Mouse (Mus musculus) heart, embryonic 10.5 days (tissue): ENCODE measurements around the gene Psmc3ip. TPM values are rescaled to one million over a fixed set of nuclear protein-coding genes. Genes with fewer than 3 reads are reported as not detected.

ENCODE experiments used
- DNase-seq: peaks from one replicate; pipeline ENCODE4 v3.0.0-alpha.2; 2017; ENCODE audit warnings: low spot score
- H3K27ac ChIP-seq: fragments of 300-500 bp; sonication (generic); 2 replicates; pipeline ENCODE4 v1.5.1; 2016; ENCODE audit warnings: mild to moderate bottlenecking
- H3K27me3 ChIP-seq: fragments of 300-500 bp; sonication (generic); 2 replicates; pipeline ENCODE4 v1.6.1; 2016; ENCODE audit warnings: mild to moderate bottlenecking; ENCODE audit not compliant: poor library complexity, insufficient read depth, severe bottlenecking
- H3K36me3 ChIP-seq: fragments of 300-500 bp; sonication (generic); 2 replicates; pipeline ENCODE4 v1.6.1; 2016; ENCODE audit warnings: mild to moderate bottlenecking, moderate library complexity
- H3K4me1 ChIP-seq: fragments of 300-500 bp; sonication (generic); 2 replicates; pipeline ENCODE4 v1.6.1; 2016; ENCODE audit warnings: mild to moderate bottlenecking
- H3K4me3 ChIP-seq: fragments of 300-500 bp; sonication (generic); 2 replicates; pipeline ENCODE4 v1.5.1; 2016; ENCODE audit warnings: mild to moderate bottlenecking, moderate library complexity
- H3K9me3 ChIP-seq: fragments of 300-500 bp; sonication (generic); 2 replicates; pipeline ENCODE4 v1.6.1; 2016; ENCODE audit warnings: mild to moderate bottlenecking, moderate library complexity
- WGBS: fragments of 180-500 bp; shearing (Covaris S2); methylation state at CpG from one replicate; pipeline ENCODE4 v1.1.7; 2016; 5-methylcytosine and 5-hydroxymethylcytosine counted together
- polyA plus RNA-seq: library from polyadenylated mRNA; unstranded; fragments of >200 nt; fragmentation: Nextera tagmentation; extraction: Ambion mirVana; gene quantifications from 2 replicates; pipeline ENCODE4 v1.2.1, GENCODE M21; 2016

The Psmc3ip gene
- 29.6 and 40.8 TPM in 2 replicates for polyA plus RNA-seq

DNA sequence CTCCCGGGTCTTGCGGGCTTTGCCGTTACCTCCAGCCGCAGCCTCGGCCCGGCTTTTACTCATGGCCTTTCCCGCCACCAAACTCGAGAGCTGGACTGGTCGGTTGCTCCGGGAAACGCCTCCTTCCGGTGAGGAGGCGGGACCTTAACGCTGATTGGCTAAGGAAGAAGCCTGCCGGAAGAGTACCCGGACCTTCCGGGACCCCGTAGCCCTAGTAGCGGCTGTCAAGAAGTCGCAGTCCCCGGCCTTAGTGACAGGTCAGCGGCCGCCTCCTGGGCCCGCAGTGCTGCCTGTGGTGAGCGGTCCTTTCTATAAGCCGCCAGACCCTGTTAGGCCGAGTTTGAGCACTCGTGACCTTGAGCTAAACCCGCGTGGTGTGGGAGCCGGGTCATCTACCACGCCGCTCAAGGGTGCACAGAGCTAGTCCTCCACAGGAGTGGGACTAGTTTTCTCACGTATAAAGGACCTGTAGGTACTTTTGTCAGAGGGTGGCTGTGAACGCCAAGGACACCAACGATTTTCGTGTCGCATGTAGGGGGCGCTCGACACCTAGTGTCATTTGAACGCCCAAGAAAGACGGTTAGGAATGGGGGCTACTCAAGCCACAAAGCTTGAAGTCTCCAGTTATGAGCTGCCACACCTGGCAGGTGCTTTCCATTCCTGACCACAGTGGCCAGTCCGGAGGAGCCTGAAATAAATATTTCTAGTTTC is at the start of gene Psmc3ip:
Gene Psmc3ip, minus strand, starts transcription at position 123 of the 711 bp plus-strand sequence.
- WGBS, result under 1% methylated on average over 43 of the region's 43 CpGs
- no peaks in the 10 kb centered on the region for H3K9me3 ChIP-seq
- H3K27me3 ChIP-seq, result no peaks in the 10 kb centered on the region
- H3K36me3 ChIP-seq, result peaks cover 74% of the 10 kb centered on the region
- peaks cover 21% of the 10 kb centered on the region for H3K4me1 ChIP-seq
- DNase-seq, result peak; percentile 98
- peak within 1 kb of the TSS; percentile 94 for H3K27ac ChIP-seq
- H3K4me3 ChIP-seq, result peak within 1 kb of the TSS; percentile 83

DNA sequence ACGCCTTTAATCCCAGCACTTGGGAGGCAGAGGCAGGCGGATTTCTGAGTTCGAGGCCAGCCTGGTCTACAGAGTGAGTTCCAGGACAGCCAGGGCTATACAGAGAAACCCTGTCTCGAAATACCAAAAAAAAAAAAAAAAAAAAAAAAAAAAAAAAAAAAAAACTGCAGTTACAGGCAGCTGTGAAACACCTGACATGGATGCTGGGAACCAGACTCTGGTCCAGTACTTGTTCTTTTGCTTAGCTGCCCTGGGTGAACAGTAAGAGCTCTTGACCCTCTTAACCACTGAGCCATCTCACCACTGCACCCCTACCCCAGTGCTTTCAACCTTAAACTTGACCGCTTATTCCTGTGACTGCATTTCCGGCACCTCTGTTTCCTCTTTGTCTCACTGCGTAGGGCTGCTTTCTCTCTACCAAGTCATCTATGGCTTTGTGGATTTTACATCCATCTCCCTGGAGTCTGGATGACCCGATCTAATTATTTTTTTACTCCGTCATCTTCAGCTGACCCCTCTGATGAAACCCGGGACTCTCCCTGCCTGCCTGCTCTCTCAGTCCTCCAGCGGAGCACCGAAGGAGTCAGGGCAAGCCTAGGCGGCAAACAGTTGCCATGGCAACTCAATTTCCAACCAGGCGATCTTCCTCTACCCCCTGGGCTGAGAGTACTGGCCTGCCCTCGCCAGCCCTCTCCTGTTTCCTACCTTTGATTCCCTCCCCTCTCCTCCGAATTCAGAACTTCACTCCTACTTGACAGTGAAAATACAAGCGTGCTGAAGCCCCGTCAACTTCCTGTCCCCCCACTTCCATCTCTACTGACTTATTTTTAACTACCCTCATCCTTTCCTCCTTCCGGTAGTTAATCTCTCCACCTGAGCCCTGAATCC is 48.3 kb upstream of the Psmc3ip start:
- Histone ChIP-seq H3K27ac (peak overlapping the region; percentile 59; the same call in 1 of the 2 replicates), H3K4me1 (peaks cover 24% of the 10 kb centered on the region), H3K4me3 (peak overlapping the region; percentile 50), H3K36me3 (no peaks in the 10 kb centered on the region), H3K9me3 (no peaks in the 10 kb centered on the region), H3K27me3 (peaks cover 19% of the 10 kb centered on the region; the same call in 1 of the 2 replicates)
- DNase-seq, result no peak
- 23% methylated on average over 19 of the region's 19 CpGs for WGBS

DNA sequence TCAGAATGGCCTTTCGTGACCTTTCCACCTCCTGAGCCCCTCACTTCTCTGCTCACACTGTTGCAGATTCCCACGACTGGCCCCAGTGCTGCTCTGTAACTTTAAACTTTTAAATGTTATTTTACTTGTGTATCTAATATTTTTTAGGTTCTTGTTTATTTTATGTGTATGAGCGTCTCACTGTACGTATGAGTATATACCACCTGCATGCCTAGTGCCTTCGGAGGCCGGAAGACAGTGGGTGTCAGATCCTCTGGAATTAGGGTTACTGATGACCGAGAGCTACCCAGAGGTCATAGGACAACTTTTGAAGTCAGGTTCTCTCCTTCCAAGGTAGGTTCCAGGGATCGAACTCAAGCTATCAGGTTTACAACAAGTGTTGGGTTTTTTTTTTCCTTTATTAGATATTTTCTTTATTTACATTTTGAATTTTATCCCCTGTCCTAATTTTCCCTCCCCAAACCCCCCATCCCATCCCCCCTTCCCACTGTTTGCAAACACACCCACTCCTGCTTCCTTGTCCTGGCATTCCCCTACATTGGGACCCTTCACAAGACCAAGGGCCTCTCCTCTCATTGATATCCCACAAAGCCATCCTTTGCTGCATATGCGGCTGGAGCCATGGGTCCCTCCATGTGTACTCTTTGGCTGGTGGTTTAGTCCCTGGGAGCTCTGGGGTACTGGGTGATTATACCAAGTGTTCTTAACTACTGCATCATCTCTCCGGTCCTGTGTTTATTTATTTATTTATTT is 47.2 kb upstream of the Psmc3ip start:
- peaks cover 27% of the 10 kb centered on the region for H3K4me1 ChIP-seq
- DNase-seq, result no peak
- no peak overlapping the region for H3K27ac ChIP-seq
- no peak overlapping the region for H3K4me3 ChIP-seq
- H3K36me3 ChIP-seq, result no peaks in the 10 kb centered on the region
- H3K27me3 ChIP-seq, result peaks cover 19% of the 10 kb centered on the region; the same call in 1 of the 2 replicates
- no peaks in the 10 kb centered on the region for H3K9me3 ChIP-seq
- WGBS, result 83% methylated on average over 10 of the region's 10 CpGs

DNA sequence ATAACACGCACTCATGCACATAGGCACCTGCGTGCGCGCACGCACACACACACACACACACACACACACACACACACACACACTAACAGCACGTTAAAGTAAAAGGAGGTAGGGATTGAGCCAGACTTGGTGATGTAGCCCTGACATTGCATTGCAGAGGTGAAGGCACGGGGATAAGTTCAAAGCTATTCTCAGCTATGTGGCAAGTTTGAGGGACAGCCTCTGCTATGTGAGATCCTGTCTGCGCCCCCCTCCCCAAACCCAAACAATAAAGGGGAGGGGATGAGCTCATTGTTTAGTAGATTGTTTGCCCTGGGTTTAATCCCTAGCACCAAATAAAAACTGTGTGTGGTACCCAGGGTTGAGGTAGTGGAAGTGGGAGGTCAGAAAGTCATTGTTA is 45.9 kb upstream of the Psmc3ip start:
- WGBS, result 81% methylated on average over 8 of the region's 8 CpGs
- no peak overlapping the region for H3K4me3 ChIP-seq
- no peaks in the 10 kb centered on the region for H3K9me3 ChIP-seq
- no peak for DNase-seq
- H3K27me3 ChIP-seq, result peaks cover 19% of the 10 kb centered on the region; the same call in 1 of the 2 replicates
- H3K36me3 ChIP-seq, result no peaks in the 10 kb centered on the region
- peaks cover 27% of the 10 kb centered on the region for H3K4me1 ChIP-seq
- no peak overlapping the region for H3K27ac ChIP-seq

DNA sequence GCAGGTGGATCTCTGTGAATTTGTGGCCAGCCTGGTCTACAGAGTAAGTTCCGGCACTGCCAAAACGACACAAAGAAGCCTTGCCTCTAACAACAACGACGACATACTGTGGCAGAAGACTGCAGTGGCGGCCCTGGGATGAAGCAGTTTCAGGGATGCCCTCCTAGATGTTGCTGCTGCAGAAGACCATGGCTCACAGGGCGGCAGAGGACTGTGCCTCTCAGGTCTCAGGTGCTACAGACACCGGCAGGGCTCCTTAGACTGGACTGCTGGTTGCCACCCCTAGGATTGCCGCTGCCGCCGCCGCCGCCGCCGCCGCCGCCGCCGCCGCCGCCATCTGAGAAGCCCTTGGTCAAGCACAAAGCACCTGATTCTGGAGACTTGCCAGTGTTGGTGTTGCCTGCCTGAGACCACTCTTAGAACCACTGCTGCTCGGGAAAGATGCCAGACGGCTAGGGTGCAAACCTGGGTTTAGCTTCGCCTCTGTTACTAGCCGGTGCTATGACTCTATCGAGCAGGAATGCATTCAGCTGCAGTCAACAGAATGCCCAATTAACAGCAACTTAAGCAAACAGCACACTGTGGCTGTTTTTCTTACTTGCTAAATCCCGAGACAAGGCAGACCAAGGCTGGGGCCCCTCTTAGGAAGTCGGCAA is 45.1 kb upstream of the Psmc3ip start:
- peak overlapping the region; percentile 71 for H3K27ac ChIP-seq
- peaks cover 19% of the 10 kb centered on the region; the same call in 1 of the 2 replicates for H3K27me3 ChIP-seq
- DNase-seq, result peak; percentile 80
- peak overlapping the region; percentile 59 for H3K4me3 ChIP-seq
- peaks cover 27% of the 10 kb centered on the region for H3K4me1 ChIP-seq
- no peaks in the 10 kb centered on the region for H3K36me3 ChIP-seq
- H3K9me3 ChIP-seq, result no peaks in the 10 kb centered on the region
- WGBS, result 35% methylated on average over 27 of the region's 27 CpGs

DNA sequence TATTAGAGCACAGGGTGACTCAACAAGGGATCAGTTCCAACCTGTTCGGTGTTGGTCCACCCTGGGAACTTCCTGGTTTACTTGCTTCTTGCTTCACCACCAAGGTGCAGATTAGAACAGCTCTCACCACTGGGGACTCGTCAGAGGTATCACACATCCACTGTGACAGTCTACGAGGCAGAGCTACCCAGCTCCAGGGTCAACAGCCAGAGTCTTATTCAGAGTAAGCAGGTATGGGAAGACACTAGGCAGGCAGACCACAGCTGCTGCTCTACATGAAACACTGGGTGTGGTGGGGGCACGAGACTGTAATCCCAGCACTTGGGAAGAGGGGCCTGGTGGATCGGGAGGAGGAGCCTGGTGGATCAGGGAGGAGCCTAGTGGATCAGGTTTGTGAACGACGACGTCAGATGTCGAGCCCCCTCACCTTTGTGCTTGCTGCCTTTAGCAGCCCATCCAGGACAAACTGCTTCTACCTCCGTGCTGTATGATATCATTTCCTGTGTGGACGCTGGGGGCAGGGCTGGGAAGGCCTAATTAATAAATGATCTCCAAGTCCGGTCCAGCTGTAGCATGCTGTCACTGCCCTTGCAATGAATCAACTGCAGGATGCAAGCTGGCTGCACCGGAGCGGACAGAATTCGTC is 43.4 kb upstream of the Psmc3ip start:
- WGBS, result 27% methylated on average over 15 of the region's 15 CpGs
- H3K9me3 ChIP-seq, result no peaks in the 10 kb centered on the region
- peak overlapping the region; percentile 32; the same call in 1 of the 2 replicates for H3K4me3 ChIP-seq
- peaks cover 19% of the 10 kb centered on the region; the same call in 1 of the 2 replicates for H3K27me3 ChIP-seq
- peaks cover 22% of the 10 kb centered on the region for H3K4me1 ChIP-seq
- H3K36me3 ChIP-seq, result no peaks in the 10 kb centered on the region
- H3K27ac ChIP-seq, result peak overlapping the region; percentile 5; the same call in 1 of the 2 replicates
- no peak for DNase-seq

DNA sequence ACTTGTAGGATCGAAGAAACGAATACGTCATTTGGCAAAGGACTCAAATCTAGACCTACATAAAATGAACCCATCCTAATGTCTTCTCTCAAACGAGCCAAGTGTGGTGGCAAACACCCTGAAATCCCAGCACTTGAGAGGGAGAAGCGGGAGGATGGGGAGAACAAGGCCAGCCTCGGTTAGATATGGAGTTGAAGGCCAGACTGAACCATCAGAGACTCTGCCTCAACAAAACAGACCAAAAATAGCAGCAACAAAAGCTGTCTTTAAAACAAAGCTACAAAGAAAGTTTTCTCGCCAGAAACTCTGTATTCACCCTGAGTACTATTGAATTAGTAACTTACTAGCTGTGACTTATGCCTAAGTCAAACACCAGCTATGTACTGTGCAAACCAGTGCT is 41.8 kb upstream of the Psmc3ip start:
- Histone ChIP-seq H3K4me1 (peaks cover 18% of the 10 kb centered on the region), H3K36me3 (no peaks in the 10 kb centered on the region), H3K9me3 (no peaks in the 10 kb centered on the region), H3K27ac (no peak overlapping the region), H3K4me3 (no peak overlapping the region), H3K27me3 (peaks cover 19% of the 10 kb centered on the region; the same call in 1 of the 2 replicates)
- no peak for DNase-seq
- WGBS, result 76% methylated on average over 7 of the region's 7 CpGs

DNA sequence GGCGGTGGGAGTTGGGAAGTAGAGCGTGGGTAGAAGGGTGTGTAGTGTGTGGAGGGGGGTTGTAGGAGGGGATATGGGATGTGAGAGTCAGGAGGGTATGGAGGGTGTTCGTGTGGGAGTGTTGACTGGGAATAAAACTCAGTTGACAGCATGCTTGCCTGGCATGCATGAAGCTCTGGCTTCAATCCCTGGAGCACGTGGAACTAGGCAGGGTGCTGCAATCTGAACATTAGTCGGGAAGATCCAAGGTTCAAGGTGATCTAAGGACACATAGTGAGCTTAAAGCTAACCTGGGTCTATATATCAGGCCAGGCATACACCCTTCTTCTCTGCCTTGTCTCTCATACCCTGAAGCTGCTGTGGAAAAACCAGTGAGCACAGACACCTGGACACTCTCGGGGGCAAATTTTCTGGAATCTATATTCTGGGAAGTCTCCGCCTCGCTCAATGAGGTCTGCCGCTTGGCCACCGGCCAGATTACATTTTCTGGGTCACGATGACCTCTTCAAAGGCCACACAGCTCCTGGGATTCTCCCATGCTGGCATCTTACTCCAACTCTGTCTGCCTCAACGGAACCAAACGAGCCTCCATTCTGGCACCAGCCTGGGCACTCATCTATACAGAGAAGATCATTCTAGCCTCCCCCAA is 39.1 kb upstream of the Psmc3ip start:
- Histone ChIP-seq H3K4me1 (peaks cover 24% of the 10 kb centered on the region), H3K27me3 (no peaks in the 10 kb centered on the region), H3K36me3 (no peaks in the 10 kb centered on the region), H3K9me3 (no peaks in the 10 kb centered on the region), H3K27ac (0 out of 2 replicates have a peak overlapping the region, but pooled peaks have one; percentile 6), H3K4me3 (no peak overlapping the region)
- no peak for DNase-seq
- WGBS, result 76% methylated on average over 13 of the region's 13 CpGs

DNA sequence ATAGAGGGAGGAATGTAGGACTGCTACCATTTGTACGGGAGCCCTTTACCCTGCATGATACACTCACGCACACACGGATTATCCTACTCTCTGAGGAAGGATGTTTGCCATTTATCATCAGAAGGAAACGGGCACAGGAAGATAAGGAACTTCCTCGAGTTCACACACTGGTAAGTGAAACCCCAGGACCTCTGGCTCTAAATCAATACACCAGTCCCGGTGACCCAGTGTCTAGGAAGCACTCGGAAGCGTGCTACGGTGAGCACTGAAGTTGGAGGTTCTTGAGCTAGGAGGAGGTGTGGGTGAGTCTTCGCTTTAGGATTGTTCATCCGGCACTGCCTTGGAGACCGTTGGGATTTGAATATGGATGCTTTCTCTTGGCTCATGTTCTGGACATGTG is 37.8 kb upstream of the Psmc3ip start:
- WGBS, result 58% methylated on average over 12 of the region's 12 CpGs
- Histone ChIP-seq H3K27me3 (no peaks in the 10 kb centered on the region), H3K36me3 (no peaks in the 10 kb centered on the region), H3K27ac (no peak overlapping the region), H3K9me3 (no peaks in the 10 kb centered on the region), H3K4me1 (peaks cover 23% of the 10 kb centered on the region), H3K4me3 (no peak overlapping the region)
- DNase-seq, result no peak

DNA sequence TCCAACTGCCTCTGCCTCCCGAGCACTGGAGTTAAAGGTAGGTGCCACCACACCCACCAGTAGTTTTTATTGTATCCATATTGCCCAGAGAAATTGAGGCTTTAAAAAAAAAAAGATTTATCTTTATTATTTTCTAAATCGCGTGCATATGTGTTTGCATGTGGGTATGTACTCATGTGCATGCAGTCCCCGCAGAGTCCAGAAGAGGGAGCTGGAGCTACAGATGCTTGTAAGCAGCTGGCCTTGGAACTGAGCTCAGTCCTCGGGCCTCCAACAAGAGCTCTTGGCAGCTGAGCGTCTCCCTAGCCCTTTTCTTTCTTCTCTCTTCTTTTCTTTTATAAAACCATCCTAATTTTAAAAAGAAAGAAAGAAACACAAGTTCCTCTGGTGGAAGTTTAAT is 36.5 kb upstream of the Psmc3ip start:
- Histone ChIP-seq H3K27me3 (no peaks in the 10 kb centered on the region), H3K9me3 (no peaks in the 10 kb centered on the region), H3K36me3 (peaks cover 8% of the 10 kb centered on the region), H3K4me3 (no peak overlapping the region), H3K27ac (0 out of 2 replicates have a peak overlapping the region, but pooled peaks have one; percentile 38), H3K4me1 (peaks cover 23% of the 10 kb centered on the region)
- DNase-seq, result no peak
- WGBS, result 93% methylated on average over 6 of the region's 6 CpGs

DNA sequence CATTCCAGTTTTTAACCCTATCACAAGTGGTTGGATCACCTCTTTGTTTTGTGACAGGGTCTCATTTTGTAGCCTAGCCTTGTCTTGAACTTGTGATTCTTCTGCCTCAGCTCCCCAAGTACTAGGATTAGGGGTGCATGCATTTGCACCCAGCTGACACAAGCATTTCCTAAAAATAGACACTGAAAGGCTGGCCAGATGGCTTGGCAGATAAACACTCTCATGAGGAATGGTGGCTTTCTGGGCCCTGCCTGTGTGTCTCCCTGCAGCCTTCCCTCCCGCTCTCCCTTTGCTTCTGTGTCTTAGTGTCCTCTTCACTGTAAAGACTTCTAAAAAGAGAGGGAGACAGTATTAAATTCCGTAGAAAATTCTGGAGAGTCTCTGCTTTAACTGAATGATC is 36.0 kb upstream of the Psmc3ip start:
- H3K36me3 ChIP-seq, result peaks cover 14% of the 10 kb centered on the region
- H3K4me1 ChIP-seq, result peaks cover 23% of the 10 kb centered on the region
- no peaks in the 10 kb centered on the region for H3K9me3 ChIP-seq
- DNase-seq, result no peak
- 89% methylated on average over 2 of the region's 2 CpGs for WGBS
- H3K27ac ChIP-seq, result peak overlapping the region; percentile 38; the same call in 1 of the 2 replicates
- no peak overlapping the region for H3K4me3 ChIP-seq
- H3K27me3 ChIP-seq, result no peaks in the 10 kb centered on the region
